Comparison of ENCODE assay signal across 25 mouse cellular contexts in genomic region chr4:104674706-104675105, GRCm38 (mm10).
DNase-seq lines count a peak whose midpoint lies in the region; ATAC-seq lines count a peak whose summit lies in the region.
"Had no signal": no experiment of that assay in that cellular context is flagged by ENCODE, and none has a peak within 500 bp of the region (broad histone marks: within the 10 kb centered on the region; RNA-seq: fewer than 3 reads in every experiment).

No protein-coding gene starts in this region.

- H3K27ac ChIP-seq in kidney, embryonic 15.5 days = no peak overlapping the region
- H3K27ac ChIP-seq: embryonic facial prominence, embryonic 10.5 days; embryonic facial prominence, embryonic 12.5 days; forebrain, embryonic 13.5 days had no signal

- H3K4me1 ChIP-seq in kidney, embryonic 15.5 days = no peaks in the 10 kb centered on the region
- H3K4me1 ChIP-seq: embryonic facial prominence, embryonic 10.5 days; embryonic facial prominence, embryonic 12.5 days had no signal

- no peaks in the 10 kb centered on the region for H3K27me3 ChIP-seq in kidney, embryonic 15.5 days
- H3K27me3 ChIP-seq: CH12.LX; embryonic facial prominence, embryonic 12.5 days; forebrain, embryonic 13.5 days had no signal

- intact Hi-C loops in heart, postnatal 14 days (cut with DNase I) = no loop called here

- no peaks in the 10 kb centered on the region for H3K36me3 ChIP-seq in kidney, embryonic 15.5 days
- H3K36me3 ChIP-seq: embryonic facial prominence, embryonic 10.5 days; embryonic facial prominence, embryonic 12.5 days; G1E had no signal

- peak; percentile 58 for DNase-seq in heart, adult 11 months
- DNase-seq in heart, postnatal 14 days = no peak
- peak; percentile 11 for DNase-seq in kidney, adult 18-20 months
- DNase-seq in kidney, adult 8-10 months = peak; percentile 11 to 23
- no peak for DNase-seq in kidney, postnatal 4 days
- DNase-seq in kidney, postnatal 36 days = peak; percentile 32 to 43
- no peak for DNase-seq in kidney, postnatal 10 days
- DNase-seq: adrenal gland, adult 8-10 months; adrenal gland, postnatal 14 days; adrenal gland, postnatal 36 days; B cell, adult 2 months; cerebellum, adult 11-12 months; cerebellum, adult 2 months; cerebellum, adult 9-10 months; cerebellum, postnatal 10 days; cerebellum, postnatal 25 days had no signal

- no peaks in the 10 kb centered on the region for H3K9me3 ChIP-seq in kidney, embryonic 15.5 days (replicated peaks)
- H3K9me3 ChIP-seq: embryonic facial prominence, embryonic 10.5 days; embryonic facial prominence, embryonic 12.5 days; forebrain, embryonic 13.5 days had no signal

- no peak overlapping the region for H3K4me2 ChIP-seq in kidney, embryonic 15.5 days
- H3K4me2 ChIP-seq: embryonic facial prominence, embryonic 12.5 days; forebrain, embryonic 13.5 days had no signal

- H3K9ac ChIP-seq in kidney, embryonic 15.5 days = no peak overlapping the region
- H3K9ac ChIP-seq: embryonic facial prominence, embryonic 12.5 days; forebrain, embryonic 13.5 days had no signal

- 87% methylated on average over 5 of the region's 5 CpGs for WGBS in kidney, embryonic 15.5 days

- ATAC-seq in kidney, embryonic 15.5 days (replicated peaks; ENCODE audit: low FRiP score) = no peak
- ATAC-seq: activated CD4-positive, CD25-positive, alpha-beta regulatory T cell, adult 4 months; CD4-positive, CD25-positive, alpha-beta regulatory T cell, adult 4 months; forebrain, embryonic 13.5 days; Patski had no signal

- no peak overlapping the region for H3K4me3 ChIP-seq in kidney, embryonic 15.5 days (replicated peaks)
- H3K4me3 ChIP-seq: embryonic facial prominence, embryonic 10.5 days; embryonic facial prominence, embryonic 12.5 days; forebrain, embryonic 13.5 days had no signal

Comparison
In these comparisons a context has a peak if more than half of its experiments do, and no peak if none do; other contexts are left out.
1. DNase-seq: peak in heart, adult 11 months (single experiment), kidney, adult 18-20 months (single experiment), kidney, adult 8-10 months (2 of 2) and kidney, postnatal 36 days (2 of 2); none in heart, postnatal 14 days (0 of 2), kidney, postnatal 4 days (0 of 2) and kidney, postnatal 10 days (single experiment).